Mouse (Mus musculus) WW6 (cell line): Measurements from ENCODE around the gene Plod1.
A peak's percentile ranks its signal among the peaks of the same experiment; 100 is the strongest.
"Not testable (repeated sequence)": the region's sequence is repeated elsewhere in the genome, so short reads cannot be mapped to it uniquely, and the experiment has no call there.

Experiments
- DNase-seq: peaks from one replicate; pipeline ENCODE4 v3.0.0-alpha.2; 2013; ENCODE audit warnings: low read depth, low spot score

Plod1 gene

GRCm38 (mm10) chr4:147896411-147896810 lies 40.2 kb downstream of the Plod1 start:
- DNase-seq = no peak

GRCm38 (mm10) chr4:147895815-147896330 lies 40.7 kb downstream of the Plod1 start:
- DNase-seq = no peak

- no peak for DNase-seq
Observed at GRCm38 (mm10) chr4:147890341-147890740, 46.2 kb downstream of the Plod1 start.

- no peak for DNase-seq
Observed at GRCm38 (mm10) chr4:147888237-147888636, 48.3 kb downstream of the Plod1 start.

GRCm38 (mm10) chr4:147887277-147887676 lies 49.3 kb downstream of the Plod1 start:
- no peak for DNase-seq

- no peak for DNase-seq
Observed at GRCm38 (mm10) chr4:147886158-147886557, 50.4 kb downstream of the Plod1 start.

- no peak for DNase-seq
Observed at GRCm38 (mm10) chr4:147884138-147884537, 52.4 kb downstream of the Plod1 start.

GRCm38 (mm10) chr4:147883041-147883440 lies 53.5 kb downstream of the Plod1 start:
- DNase-seq = no peak

GRCm38 (mm10) chr4:147881792-147882191 lies 54.8 kb downstream of the Plod1 start:
- DNase-seq = no peak

GRCm38 (mm10) chr4:147879865-147880264 lies 56.7 kb downstream of the Plod1 start:
- DNase-seq = no peak

GRCm38 (mm10) chr4:147879456-147879855 lies 57.1 kb downstream of the Plod1 start:
- DNase-seq = no peak

GRCm38 (mm10) chr4:147878537-147878936 lies 58.0 kb downstream of the Plod1 start:
- DNase-seq = no peak

- no peak for DNase-seq
Observed at GRCm38 (mm10) chr4:147875852-147876575, 60.6 kb downstream of the Plod1 start.

GRCm38 (mm10) chr4:147869238-147869637 lies 67.3 kb downstream of the Plod1 start:
- DNase-seq = no peak

GRCm38 (mm10) chr4:147868450-147869031 lies 68.0 kb downstream of the Plod1 start, which contains the start of the genes Miip and Fv1:
Gene Miip (minus strand): TSS chr4:147868816.
Gene Fv1 (plus strand): TSS chr4:147868979.
- peak; percentile 93 for DNase-seq

- DNase-seq = no peak
Observed at GRCm38 (mm10) chr4:147867563-147868449, 68.8 kb downstream of the Plod1 start.

- not testable (repeated sequence) for DNase-seq
Observed at GRCm38 (mm10) chr4:147866793-147867192, 69.8 kb downstream of the Plod1 start.

GRCm38 (mm10) chr4:147866056-147866455 lies 70.5 kb downstream of the Plod1 start:
- no peak for DNase-seq

GRCm38 (mm10) chr4:147865651-147866050 lies 70.9 kb downstream of the Plod1 start:
- no peak for DNase-seq

- DNase-seq = no peak
Observed at GRCm38 (mm10) chr4:147862051-147862450, 74.5 kb downstream of the Plod1 start.
